Mouse (Mus musculus) hindlimb bud, embryonic 11.5 days (tissue): ENCODE measurements at regions not wholly inside any gene's neighbourhood (a gene's known extent, or its start where the extent isn't known, plus 50 kb on each side); places are given as distances from the start of the nearest gene placed in this dataset.

ENCODE experiments used
- DNase-seq: peaks from one replicate; pipeline ENCODE4 v3.0.0-alpha.2; 2012; ENCODE audit warnings: low read depth, low spot score; ENCODE audit errors: extremely low spot score

GRCm38 (mm10) chr6:51379560-51380274 lies 52.8 kb upstream of the Nfe2l3 start:
- DNase-seq, result peak; percentile 49

- no peak for DNase-seq
Measured at GRCm38 (mm10) chr6:51380275-51380575, 52.2 kb upstream of the Nfe2l3 start.

- DNase-seq, result no peak
Measured at GRCm38 (mm10) chr6:51381465-51381864, 51.0 kb upstream of the Nfe2l3 start.
